Mouse (Mus musculus) embryo, embryonic 11.5 days (tissue): Measurements from ENCODE around the gene Mgat2.

ENCODE experiments used
- DNase-seq: peaks from one replicate; pipeline ENCODE4 v3.0.0-alpha.2; 2012; ENCODE audit warnings: low read depth, low spot score

Gene Mgat2

GRCm38 (mm10) chr12:69177526-69177925 lies 6.4 kb upstream of the Mgat2 start:
- no peak for DNase-seq

GRCm38 (mm10) chr12:69179371-69179770 lies 4.6 kb upstream of the Mgat2 start:
- no peak for DNase-seq

- no peak for DNase-seq
Observed at GRCm38 (mm10) chr12:69181800-69182199, 2.2 kb upstream of the Mgat2 start.

- no peak for DNase-seq
Observed at GRCm38 (mm10) chr12:69184342-69185295, 662 bp downstream of the Mgat2 start.

GRCm38 (mm10) chr12:69185371-69185770 lies 1.4 kb downstream of the Mgat2 start:
- DNase-seq: no peak

GRCm38 (mm10) chr12:69186811-69187471 lies 3.0 kb downstream of the Mgat2 start:
- no peak for DNase-seq

GRCm38 (mm10) chr12:69190074-69190473 lies 6.1 kb downstream of the Mgat2 start:
- no peak for DNase-seq

- DNase-seq: no peak
Observed at GRCm38 (mm10) chr12:69190522-69190921, 6.6 kb downstream of the Mgat2 start.

- DNase-seq: no peak
Observed at GRCm38 (mm10) chr12:69191396-69191795, 7.4 kb downstream of the Mgat2 start.

- no peak for DNase-seq
Observed at GRCm38 (mm10) chr12:69192637-69193036, 8.7 kb downstream of the Mgat2 start.

- peak; percentile 54 for DNase-seq
Observed at GRCm38 (mm10) chr12:69196444-69197377, 12.8 kb downstream of the Mgat2 start, which contains the start of gene Gm49383. Gm49383 (minus strand) TSS chr12:69197104.

GRCm38 (mm10) chr12:69197378-69198163 lies 13.6 kb downstream of the Mgat2 start:
- no peak for DNase-seq

- peak; percentile 51 for DNase-seq
Observed at GRCm38 (mm10) chr12:69198164-69198535, 14.2 kb downstream of the Mgat2 start, which contains the start of gene Dnaaf2. Dnaaf2 (minus strand) TSS chr12:69198429.

- DNase-seq: no peak
Observed at GRCm38 (mm10) chr12:69198985-69199384, 15.0 kb downstream of the Mgat2 start.

GRCm38 (mm10) chr12:69204052-69204833 lies 20.3 kb downstream of the Mgat2 start, which contains the start of gene Gm49384:
Gm49384 (minus strand) TSS chr12:69204267.
- no peak for DNase-seq

GRCm38 (mm10) chr12:69207396-69207795 lies 23.4 kb downstream of the Mgat2 start:
- no peak for DNase-seq

- DNase-seq: no peak
Observed at GRCm38 (mm10) chr12:69207926-69208325, 24.0 kb downstream of the Mgat2 start.

GRCm38 (mm10) chr12:69208520-69208919 lies 24.6 kb downstream of the Mgat2 start:
- no peak for DNase-seq

- no peak for DNase-seq
Observed at GRCm38 (mm10) chr12:69210056-69210979, 26.4 kb downstream of the Mgat2 start.
